Mouse (Mus musculus): ENCODE results near the gene Hephl1.

Hephl1 gene

DNA sequence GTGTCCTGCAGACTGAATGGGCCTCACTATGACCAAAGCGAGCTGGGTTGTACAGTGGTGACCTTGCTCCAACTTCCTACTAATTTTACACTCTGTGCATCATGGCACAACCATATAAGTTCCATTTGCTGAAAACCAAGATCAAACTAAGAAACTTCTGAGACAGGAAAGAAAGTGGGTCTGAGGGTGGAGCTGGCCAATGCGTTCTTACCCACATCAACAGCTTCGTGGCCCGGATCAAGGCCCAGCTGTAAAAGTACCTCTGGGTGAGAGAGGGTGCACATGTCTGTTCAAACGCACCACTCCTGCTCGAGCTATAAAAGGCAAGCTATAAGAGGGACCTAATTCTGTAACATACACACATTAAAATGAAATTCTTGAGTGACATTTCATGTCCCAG lies 51.9 kb downstream of the Hephl1 start:
- no peak for DNase-seq (ENCODE audit: low spot score)

- DNase-seq (ENCODE audit: low spot score), result no peak
These were observed 66.2 kb downstream of the Hephl1 start for GRCm38 (mm10) chr9:15045740-15046139.

DNA sequence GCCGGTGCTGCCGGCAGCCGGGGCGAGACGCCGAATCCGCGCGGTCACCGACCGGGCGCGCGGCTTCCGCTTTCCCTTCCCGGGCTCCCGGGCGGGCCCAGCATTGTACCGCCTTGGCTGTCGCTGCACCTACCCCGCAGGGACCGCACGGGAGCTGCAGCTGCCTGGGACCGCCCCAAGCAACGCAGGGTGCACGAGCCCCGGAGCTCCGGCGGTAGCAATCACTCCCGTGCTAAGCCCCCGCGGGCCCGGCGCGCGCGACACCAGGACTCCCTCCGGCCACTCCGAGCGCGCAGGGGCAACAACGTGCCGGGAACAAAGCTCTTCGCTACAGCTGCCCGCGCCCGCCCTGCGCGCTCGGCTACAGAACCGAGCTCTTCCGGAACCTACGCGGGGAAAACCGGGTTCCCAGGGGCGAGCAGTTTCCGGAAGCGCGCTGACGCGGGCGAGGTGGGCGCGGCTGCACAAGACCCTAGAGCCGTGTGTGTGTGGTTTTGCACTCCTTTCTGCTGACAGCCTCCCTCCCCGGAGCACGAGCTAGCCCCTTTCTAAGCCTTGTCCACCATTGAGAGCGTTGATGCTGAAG lies 66.7 kb downstream of the Hephl1 start, which contains the start of gene Panx1:
TSS of gene Panx1 (minus strand) at position 395 of the 586 bp plus-strand sequence.
- DNase-seq (ENCODE audit: low spot score), result peak; percentile 58

DNA sequence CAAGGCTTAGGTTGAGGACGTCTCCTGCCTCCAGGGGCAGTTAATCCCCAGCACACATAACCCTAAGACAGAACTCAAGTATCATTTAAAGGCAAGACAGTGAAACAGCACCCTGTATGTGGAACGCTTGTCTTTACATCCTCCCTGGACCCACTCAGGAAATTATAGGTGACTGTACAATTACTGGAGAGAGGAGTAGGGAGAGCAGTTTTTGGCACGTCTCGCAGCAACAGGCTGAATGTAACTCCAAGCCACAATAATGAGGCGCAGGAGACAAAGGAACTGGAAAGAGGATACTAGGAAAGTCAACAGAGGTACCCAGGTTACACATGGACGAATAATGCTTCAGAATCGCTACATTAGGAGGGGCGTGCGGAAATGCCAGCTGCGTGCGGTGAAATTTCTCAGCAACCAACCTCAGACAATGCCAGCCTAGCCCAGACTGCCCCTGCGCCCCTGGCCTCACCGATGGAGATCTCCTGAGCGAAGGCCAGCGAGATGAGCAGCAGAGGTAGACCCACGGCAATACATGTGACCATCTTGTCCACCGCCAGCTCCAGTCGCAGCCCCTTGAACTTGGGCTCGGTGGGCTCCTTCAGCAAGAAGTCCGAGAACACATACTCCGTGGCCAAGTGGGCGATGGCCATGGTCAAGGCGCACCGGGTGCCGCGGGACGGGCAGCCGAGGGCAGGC lies 67.4 kb downstream of the Hephl1 start:
- DNase-seq (ENCODE audit: low spot score), result no peak

GRCm38 (mm10) chr9:15041556-15041955 lies 70.4 kb downstream of the Hephl1 start:
- no peak for DNase-seq (ENCODE audit: low spot score)

DNA sequence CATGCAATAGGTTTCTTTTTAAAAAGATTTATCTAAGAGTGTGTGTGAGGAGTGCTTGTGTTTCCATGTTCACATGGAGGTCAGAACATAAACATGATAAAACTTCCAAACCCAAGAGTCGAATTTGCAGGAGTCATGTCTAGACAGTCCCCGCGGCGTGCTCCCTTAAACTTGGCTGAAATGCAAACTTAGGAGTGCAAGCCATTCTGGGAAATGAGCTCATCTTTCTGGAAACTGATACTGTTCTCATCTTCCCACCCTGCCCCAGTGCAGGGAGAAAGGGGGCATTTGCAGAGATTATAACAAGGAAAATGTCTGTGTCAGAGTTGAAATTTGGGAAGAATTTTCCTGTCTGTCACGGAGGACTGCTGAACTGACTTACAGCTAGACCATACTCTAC lies 72.1 kb downstream of the Hephl1 start:
- no peak for DNase-seq (ENCODE audit: low spot score)

DNA sequence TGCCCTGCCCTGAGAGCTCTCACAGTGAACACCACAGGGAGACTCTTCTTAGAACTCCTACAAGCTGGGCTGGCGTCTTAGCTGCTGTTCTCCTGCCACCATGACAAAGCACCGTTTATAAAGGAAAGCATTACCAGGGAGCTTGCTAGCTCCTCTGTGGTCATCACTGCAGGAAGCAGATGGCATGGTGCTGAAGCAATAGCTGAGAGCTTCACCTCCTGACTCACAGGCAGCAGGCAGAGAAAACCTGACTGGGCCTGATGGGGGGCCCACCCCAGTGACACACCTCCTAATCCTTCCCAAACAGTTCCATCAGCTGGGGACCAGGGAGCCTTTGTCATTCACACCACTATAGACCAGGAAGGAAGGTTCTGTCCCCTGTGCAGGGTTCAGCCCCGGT lies 74.2 kb downstream of the Hephl1 start:
- DNase-seq (ENCODE audit: low spot score), result no peak

- peak; percentile 21 for DNase-seq (ENCODE audit: low spot score)
These were observed 74.7 kb downstream of the Hephl1 start for GRCm38 (mm10) chr9:15037237-15037636.

DNA sequence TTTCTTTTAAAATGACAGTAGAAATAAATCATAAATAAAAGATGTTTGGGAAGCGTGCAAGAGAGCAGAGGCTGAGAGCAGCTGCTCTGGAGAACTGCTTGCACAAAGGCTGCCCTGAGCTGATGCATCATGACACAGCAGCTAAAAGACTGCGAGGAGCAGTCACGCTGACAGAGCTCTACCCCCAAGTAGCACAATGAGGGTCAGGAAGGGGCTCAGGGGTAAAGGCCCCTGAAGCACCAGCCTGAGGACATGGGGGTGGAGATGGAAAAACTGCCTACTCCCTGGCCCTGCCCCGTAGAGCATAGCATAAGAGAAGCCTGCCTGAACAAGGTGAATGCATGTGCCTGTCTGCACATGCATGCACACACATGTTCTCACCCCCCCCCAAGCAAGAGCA lies 75.1 kb downstream of the Hephl1 start:
- DNase-seq (ENCODE audit: low spot score), result no peak

DNA sequence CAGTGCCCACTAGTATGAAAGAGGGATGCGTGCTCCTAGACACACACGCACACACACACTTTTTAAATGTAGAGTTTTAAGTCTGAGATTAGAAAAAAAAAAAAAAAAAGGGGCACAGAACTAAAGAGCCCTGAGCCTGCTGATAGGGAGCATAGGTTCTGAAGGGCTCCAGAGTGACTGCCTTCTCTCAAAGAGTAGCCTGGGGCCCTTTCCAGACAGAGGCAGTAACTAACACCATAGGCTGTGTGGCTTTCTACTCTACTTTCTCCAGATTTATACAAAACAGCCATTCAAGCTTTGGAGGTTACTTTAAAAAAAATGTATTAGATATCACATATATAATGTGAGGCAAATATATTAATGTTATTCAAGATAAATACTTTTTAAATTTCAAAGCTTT lies 75.5 kb downstream of the Hephl1 start:
- DNase-seq (ENCODE audit: low spot score), result no peak

GRCm38 (mm10) chr9:15035979-15036378 lies 75.9 kb downstream of the Hephl1 start:
- no peak for DNase-seq (ENCODE audit: low spot score)

- no peak for DNase-seq (ENCODE audit: low spot score)
These were observed 77.2 kb downstream of the Hephl1 start for GRCm38 (mm10) chr9:15034546-15035273.

DNA sequence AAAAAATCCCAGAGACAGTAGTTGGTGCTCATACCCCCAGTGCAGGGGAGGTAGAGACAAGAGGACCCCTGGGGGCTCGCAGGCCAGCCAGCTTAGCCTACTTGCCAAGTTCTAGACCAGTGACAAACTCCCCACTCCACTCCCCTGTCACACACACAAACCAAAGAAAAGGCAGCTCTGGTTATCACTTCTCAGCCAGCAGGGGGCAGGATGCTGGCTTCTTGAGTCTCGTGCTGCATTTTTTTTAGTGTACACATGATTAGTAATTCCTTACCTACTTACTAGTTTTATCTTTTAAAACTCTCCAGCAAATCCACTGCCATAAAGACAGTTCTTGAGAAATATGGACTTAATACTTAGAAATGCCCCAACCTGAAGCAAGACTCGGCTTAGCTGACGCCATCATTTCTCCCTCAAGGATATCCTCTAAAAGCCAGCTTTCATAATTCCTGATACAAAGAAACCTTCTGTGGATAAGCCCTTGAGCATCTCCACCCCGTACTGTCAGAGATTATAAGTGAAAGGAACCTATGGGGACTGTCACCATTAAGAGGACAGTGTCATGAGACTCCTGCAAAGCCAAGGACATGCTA lies 78.2 kb downstream of the Hephl1 start:
- peak; percentile 39 for DNase-seq (ENCODE audit: low spot score)

DNA sequence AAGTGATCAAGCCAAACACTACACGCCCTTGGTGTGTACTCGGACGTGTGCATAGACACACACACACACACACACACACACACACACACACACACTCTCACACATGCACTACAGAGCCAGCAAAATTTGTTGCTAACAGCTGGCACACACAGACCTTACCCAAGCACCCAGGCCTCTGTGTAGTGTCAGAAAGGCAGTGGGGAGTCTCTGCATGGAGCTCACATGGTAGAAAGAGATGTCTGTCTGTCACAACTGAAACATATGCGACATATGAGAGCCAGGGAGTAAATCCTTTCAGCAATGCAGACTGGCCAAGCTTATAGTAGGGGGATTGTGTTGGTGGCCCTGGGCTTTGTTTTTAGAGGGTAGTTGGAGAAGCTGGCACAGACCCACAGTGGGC lies 79.1 kb downstream of the Hephl1 start:
- no peak for DNase-seq (ENCODE audit: low spot score)

- DNase-seq (ENCODE audit: low spot score), result no peak
These were observed 81.1 kb downstream of the Hephl1 start for GRCm38 (mm10) chr9:15030771-15031170.

GRCm38 (mm10) chr9:15029025-15029727 lies 82.7 kb downstream of the Hephl1 start:
- peak; percentile 67 for DNase-seq (ENCODE audit: low spot score)

GRCm38 (mm10) chr9:15027725-15028124 lies 84.2 kb downstream of the Hephl1 start:
- no peak for DNase-seq (ENCODE audit: low spot score)

GRCm38 (mm10) chr9:15023049-15023448 lies 88.9 kb downstream of the Hephl1 start:
- no peak for DNase-seq (ENCODE audit: low spot score)

- DNase-seq (ENCODE audit: low spot score), result no peak
These were observed 90.8 kb downstream of the Hephl1 start for GRCm38 (mm10) chr9:15021156-15021555.

GRCm38 (mm10) chr9:15020561-15021080 lies 91.3 kb downstream of the Hephl1 start:
- no peak for DNase-seq (ENCODE audit: low spot score)

DNA sequence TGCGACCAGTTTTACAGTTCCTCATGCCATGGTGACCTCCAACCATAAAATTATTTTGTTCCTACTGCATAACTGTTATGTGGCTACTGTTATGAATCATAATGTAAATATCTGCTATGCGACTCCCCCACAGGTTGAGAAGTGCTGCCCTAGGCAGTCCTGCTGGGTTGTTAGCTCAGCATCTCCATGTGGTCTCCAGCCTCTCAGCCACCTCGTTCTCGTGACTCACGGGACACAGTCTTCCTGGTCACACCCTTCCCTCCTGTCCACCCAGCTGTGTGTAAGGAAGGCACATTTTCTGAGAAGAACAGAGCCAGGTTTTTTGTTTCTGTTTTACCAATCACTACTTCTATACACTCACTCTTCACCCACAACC lies 93.2 kb downstream of the Hephl1 start:
- no peak for DNase-seq (ENCODE audit: low spot score)
